Mouse (Mus musculus) stomach, postnatal 0 days (tissue): ENCODE results near the gene Nipsnap1.

ENCODE experiments used
- CTCF ChIP-seq: IDR thresholded peaks from 2 replicates; pipeline ENCODE4 v1.5.1; 2016; ENCODE audit warnings: antibody characterized with exemption, low read depth, mild to moderate bottlenecking, moderate library complexity
- EP300 ChIP-seq: optimal IDR thresholded peaks from 2 replicates; pipeline ENCODE3; 2016; ENCODE audit warnings: antibody characterized with exemption

DNA sequence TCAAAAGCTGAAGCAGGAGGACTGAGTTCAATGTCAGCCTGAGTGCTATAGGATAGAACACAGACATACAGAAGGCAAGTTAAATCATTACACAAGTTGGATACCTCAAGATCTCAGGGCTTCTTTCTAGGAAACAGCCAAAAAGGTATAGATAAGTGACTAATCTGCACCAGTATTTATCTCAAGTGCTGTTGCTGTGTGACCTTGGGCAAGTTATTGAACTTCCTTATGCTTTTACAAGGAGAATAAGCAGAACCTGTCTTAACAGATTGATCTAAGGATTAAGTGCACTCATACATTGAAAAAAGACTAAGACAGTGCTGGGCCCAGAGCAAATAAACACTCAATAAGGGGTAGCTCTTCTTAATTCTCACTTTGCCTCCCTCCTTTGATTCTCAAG is 46.4 kb upstream of the Nipsnap1 start:
- no peak for TF ChIP-seq CTCF
- TF ChIP-seq EP300, result no peak
